Mouse (Mus musculus) left cerebral cortex, adult 8-10 months (tissue): ENCODE data around the gene Zmym2. TPM values are rescaled to one million over a fixed set of nuclear protein-coding genes. Genes with fewer than 3 reads are reported as not detected.

Experiments
- DNase-seq, 2 experiments: peaks; one replicate each; pipeline ENCODE4 v3.0.0; 2022; ENCODE audit warnings: low spot score in 2 of 2
- total RNA-seq, 4 experiments: library from RNA; stranded (reverse); gene quantifications; 2 replicates each; pipeline ENCODE4 v1.2.4; 2022

Zmym2 gene
- total RNA-seq, 4 experiments from 2014 or later: 83.8 to 112 (median 92.0) TPM

DNA sequence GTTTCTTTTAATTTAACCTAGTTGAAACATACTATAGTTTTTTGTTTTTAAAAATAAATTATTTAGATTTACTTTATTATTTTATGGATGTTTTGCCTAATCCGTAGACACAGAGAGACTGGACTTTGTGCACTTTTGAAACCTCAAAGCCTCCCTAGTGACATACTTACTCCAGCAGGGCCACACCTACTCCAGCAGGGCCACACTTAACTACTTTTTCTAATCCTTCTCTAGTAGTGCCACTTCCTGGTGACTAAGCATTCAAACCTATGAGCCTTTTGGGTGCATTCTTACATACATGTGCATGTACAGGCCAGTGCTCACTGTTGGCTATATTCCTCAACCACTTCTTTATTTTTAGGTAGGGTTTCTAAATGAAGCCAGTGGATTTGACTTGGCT lies 19.2 kb downstream of the Zmym2 start:
- no peak for DNase-seq

DNA sequence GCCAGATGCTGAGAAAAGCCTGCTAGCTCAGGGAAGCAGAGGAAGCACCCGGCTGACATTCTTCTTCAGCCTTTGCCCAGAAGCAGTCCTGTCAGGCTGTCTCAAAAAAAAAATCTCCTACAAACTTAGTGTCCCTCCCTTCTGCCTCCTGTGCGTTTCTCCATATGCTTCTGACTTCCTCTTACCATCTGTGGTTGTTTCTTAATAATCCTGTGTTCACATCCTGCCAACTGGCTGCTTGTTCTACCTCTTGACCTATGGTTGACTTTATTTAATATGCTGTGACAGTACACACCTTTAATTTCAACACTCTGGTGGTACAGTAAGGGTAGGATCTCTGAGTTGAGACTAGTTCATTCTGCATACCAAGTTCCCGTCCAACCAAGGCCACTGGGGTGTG lies 32.1 kb downstream of the Zmym2 start:
- DNase-seq: no peak

DNA sequence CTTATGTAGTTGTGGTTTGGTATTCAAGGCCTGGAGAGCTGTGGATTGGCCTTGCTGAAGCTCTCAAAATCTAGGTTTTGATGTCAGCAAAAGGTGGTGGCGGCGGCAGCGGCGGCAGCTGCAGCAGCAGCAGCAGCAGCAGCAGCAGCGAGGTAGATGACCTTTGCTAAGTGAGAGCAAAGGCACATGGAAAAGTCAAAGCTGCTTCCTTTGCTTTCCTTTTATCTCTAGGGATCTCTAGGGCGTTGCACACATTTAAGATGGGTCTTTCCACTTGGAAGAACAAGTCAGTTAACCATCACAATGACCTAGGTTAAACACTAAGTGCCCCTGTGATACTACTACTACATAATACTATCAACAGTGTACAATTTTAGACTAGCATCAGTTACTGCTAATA lies 49.0 kb downstream of the Zmym2 start:
- DNase-seq: no peak

DNA sequence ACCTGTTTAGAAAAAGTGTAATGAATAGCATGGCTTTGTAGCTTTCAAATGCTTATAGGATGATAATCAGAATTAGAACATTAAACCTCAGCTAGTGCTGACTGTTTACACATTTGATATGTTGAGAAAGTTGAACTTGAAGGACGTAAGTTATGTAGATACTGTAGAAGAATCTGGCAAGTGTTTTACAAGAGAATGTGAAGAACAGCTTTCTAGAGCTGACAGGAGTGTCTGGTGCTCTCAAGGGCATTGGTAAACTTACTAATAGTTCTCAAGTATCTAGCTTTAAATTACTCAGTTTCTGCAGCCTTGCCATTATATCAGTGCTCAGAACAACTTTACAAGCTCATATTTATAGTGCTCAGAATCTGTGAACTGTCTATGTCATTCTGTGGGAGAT lies 53.5 kb downstream of the Zmym2 start:
- no peak for DNase-seq

DNA sequence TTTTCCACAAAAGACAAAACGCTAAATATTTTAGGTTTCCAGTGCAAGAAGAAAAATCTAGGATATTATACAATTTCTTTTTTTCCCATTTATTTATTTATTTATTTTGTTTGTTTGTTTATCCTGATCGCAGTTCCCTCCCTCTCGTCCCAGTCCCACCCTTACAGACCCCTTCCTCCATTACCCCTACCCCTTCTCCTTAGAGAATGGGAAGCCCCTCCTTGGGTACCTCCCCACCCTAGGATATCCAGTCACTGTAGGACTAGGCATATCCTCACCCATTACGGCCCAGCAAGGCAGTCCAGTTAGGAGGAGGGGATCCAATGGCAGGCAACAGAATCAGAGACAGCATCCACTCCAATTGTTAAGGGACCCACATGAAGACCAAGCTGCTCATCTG lies 66.5 kb downstream of the Zmym2 start:
- DNase-seq: no peak

DNA sequence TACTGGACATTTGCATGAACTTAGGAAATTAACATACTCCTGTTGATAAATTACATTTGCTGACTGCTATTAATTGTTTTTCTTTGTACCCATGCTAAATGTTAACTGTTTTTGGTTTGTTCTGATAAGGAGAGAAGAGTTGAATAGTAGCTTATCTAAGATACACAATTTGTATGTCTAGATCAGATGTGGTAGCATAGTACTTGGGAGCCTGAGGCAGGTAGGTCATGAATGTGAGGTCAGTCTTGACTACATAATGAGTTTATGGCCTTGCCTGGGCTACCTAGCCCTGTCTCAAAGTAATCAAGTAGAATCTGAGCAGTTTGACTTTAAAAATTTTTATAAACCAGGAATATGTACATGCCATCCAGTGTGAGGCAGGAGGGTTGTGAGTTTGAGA lies 67.9 kb downstream of the Zmym2 start:
- no peak for DNase-seq

DNA sequence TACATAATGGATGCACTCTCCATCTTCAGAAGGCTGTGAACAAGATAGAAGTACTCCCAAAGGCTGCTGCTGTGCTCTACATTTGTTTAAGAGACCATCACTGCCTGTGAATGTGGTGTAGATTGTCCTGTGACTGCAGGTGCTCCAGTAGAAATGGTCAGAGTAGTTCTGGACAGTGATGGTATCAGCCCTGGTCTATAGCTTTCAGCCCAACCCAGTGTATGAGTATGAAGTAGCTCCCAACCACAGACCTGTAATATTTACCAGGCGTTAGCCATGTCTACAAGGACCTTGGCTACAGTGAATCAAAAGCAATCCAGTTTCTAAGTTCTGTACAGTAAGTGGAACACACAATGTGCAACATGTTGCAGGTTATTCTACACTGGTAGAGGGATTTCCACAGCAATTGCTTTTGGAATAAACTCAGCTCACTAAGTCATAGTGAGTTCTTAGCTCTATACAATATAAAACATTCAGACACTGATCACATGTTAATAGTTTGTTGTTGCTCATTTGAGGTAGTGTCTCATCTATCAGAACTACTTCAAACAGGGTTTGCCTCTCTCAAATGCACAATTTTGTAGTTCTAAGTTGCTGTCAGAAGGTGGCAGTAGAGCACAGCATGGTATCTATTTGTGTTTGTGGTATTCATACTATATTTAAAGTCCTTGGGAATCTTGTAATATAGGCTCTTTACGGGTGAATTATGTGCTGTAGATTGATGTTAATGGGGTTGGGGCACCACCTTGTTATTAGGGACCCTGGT lies 77.7 kb downstream of the Zmym2 start:
- DNase-seq: no peak

DNA sequence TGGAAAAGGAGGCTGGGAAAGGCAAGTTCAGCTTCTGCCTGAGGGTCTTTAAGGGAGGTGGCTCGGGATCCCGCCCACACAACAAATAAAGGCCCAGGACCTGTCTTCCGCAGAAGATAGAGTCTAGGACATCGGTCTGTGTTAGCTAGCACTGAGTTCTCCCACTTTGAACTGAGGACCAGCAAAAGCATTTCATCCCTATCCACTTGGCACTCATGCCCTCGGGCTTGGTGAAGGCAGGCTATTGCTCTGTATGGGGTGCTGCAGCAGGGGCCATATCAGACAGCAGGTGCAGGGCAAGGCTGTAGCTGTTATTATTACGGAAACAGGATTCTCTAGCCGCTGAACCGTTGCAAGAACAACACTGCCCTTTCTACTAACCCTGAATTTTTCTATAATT lies 83.2 kb downstream of the Zmym2 start:
- DNase-seq: no peak

DNA sequence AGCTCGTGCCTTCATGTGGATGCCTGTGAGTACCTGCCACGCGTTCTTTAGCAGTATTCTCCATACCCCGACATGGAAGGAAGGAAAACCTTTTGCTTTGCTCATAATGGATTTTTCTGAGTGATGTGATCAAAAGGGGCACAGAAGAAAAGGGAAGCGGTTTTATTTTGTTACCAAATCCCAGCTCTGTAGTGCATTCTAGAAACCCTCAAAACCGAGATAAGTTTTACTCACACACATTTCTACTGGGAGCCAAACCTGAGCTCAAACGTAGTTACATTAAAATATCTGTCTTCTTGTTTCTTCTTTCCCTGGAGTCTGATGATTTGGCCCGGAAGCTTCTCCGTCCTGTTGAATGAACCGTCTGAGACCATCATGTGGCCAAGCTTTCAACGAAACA lies 83.7 kb downstream of the Zmym2 start:
- DNase-seq: no peak

DNA sequence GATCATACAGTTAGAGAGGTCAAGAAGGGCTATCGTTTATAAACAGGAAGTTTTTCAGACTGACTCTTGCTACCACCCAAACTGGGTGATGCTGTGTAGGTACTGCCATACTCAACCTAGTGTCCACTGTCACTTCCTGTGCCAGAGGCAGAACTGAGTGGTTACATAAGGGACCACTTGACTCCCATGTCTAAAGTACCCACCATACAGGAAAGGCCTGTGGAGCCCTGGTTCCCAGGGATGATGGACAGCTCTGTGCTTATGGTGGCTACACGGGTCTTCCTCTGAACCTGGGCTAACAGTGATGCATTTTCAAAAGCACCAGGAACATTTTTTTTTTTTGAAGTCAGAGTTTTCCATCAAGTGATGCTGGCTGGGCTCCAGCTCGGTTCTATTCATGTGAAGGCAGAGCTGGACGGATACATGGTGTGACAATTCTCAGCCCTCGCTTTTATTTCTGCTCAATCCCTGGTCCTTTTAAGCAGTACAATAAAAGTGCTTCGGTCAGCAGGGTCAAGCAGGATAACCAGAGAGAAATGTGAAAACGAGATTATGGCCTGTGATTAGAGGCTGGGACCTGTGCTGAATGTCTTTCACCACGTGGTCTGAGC lies 91.7 kb downstream of the Zmym2 start:
- DNase-seq: no peak

DNA sequence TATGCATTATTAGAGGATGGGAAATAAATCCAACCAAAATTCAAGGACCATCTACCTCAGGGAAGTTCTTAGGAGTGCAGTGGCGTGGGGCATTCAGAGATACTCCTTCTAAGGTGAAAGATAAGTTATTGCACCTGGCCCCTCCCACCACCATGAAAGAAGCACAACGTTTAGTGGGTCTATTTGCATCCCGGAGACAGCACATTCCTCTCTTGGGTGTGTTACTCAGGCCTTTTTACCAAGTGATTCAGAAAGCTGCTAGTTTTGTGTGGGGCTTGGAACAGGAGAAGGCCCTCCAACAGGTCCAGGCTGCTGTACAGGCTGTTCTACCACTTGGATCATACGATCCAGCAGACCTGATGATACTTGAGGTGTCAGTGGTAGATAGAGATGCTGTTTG lies 102.2 kb downstream of the Zmym2 start:
- DNase-seq: no peak

Other genes starting within 250 kb of the Zmym2 start
- gene Mphosph8, start 218.4 kb upstream of the Zmym2 start, total RNA-seq: 10 to 100 TPM; 56.0 to 67.1 (median 62.4) TPM
- gene Pspc1, start 108.3 kb upstream of the Zmym2 start, total RNA-seq: 10 to 100 TPM; 64.0 to 76.1 (median 71.0) TPM
- 10 to 100 TPM; 28.0 to 32.6 (median 30.6) TPM for gene Zmym5, start 74.9 kb upstream of the Zmym2 start, total RNA-seq
- under 1 TPM in 3 of 4 experiments, not detected in 1; 0.13 to 0.19 (median 0.16) TPM for gene Gja3, start 171.4 kb downstream of the Zmym2 start, total RNA-seq
- 10 to 100 TPM; 11.1 to 12.3 (median 11.3) TPM for gene Gjb2, start 218.0 kb downstream of the Zmym2 start, total RNA-seq
- gene Gm4491, start 229.2 kb downstream of the Zmym2 start, total RNA-seq: 1 to 10 TPM in 1 of 4 experiments, under 1 TPM in 3; 0.43 to 1.3 (median 0.63) TPM
- 10 to 100 TPM; 68.5 to 87.5 (median 85.5) TPM for gene Gjb6, start 247.0 kb downstream of the Zmym2 start, total RNA-seq